ENCODE assay signal across 9 mouse cellular contexts in the genomic region with DNA sequence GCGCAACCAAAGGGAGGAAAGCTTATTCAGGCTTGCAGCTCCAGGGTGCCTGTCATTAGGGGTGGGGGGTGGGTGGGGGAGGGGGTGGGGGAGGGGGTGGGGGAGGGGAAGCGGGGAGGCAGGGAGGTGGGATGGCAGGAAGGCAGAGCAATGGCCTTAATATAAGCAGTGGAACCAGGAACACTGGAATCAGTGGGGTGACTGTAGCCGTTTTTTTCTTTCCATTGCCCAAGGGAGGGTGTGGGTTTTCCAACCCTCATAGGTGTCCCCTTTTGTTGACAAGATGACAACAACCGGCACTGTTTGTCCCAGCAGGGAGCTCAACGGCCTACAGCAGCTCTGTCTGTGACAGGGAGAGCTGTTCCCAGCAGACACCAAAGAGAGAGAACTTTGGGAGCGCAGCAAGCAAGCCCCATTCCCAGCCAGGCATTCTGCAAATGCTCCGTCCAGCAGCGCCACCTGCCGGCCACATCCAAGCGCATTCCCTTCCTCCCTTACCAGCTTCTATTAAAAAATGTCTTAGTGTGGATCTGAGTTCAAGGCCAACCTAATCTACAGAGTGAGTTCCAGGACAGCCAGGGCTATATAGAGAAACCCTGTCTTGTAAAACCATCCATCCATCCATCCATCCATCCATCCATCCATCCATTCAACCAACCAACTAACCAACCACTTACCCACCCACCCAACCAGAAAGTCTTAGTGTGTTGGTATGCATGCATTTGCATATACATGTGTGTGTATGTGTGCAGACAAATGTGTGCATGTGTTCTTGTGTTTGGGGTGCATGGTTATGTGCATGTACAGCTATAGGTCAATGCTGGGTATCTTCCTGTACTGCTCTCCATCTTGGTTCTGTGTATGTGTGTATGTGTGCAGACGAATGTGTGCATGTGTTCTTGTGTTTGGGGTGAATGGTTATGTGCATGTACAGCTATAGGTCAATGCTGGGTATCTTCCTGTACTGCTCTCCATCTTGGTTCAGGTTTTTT. TPM values are rescaled to one million over a fixed set of nuclear protein-coding genes. Genes with fewer than 3 reads are reported as not detected.
DNase-seq lines count a peak whose midpoint lies in the region; ATAC-seq and TF ChIP-seq lines count a peak whose summit lies in the region.
"Had no signal": no experiment of that assay in that cellular context is flagged by ENCODE, and none has a peak within 500 bp of the region (broad histone marks: within the 10 kb centered on the region; RNA-seq: fewer than 3 reads in every experiment).

No protein-coding gene starts in this region.

- no peak for TF ChIP-seq EP300 in liver, postnatal 0 days (IDR thresholded peaks at IDR 0.05; ENCODE audit: low read depth)

- no peak overlapping the region for H3K27ac ChIP-seq in forebrain, embryonic 13.5 days
- no peak overlapping the region for H3K27ac ChIP-seq in liver, postnatal 0 days (ENCODE audit: low read depth)
- no peak overlapping the region for H3K27ac ChIP-seq in neural tube, embryonic 15.5 days (replicated peaks)
- H3K27ac ChIP-seq: liver, embryonic 15.5 days had no signal

- H3K9me3 ChIP-seq in E14TG2a.4 (ENCODE audit: low read length): peaks cover 3% of the 10 kb centered on the region; the same call in 1 of the 2 replicates
- H3K9me3 ChIP-seq in forebrain, embryonic 13.5 days (replicated peaks): no peaks in the 10 kb centered on the region
- H3K9me3 ChIP-seq in liver, postnatal 0 days (ENCODE audit: low read length): no peaks in the 10 kb centered on the region
- H3K9me3 ChIP-seq in neural tube, embryonic 15.5 days (replicated peaks): no peaks in the 10 kb centered on the region
- H3K9me3 ChIP-seq: liver, embryonic 15.5 days had no signal

- intact Hi-C loops in heart, postnatal 10 days (cut with DNase I): loop anchor here (1.0 to 2.0 kb wide), 4 partner anchors 70 to 358 kb away; a partner anchor contains a TSS

- TF ChIP-seq CTCF in E14TG2a.4 (conservative IDR thresholded peaks at IDR 0.05; ENCODE audit: low read length): peak; percentile 68
- TF ChIP-seq CTCF in liver, postnatal 0 days (IDR thresholded peaks at IDR 0.05; ENCODE audit: low read depth): peak; percentile 93

- H3K4me1 ChIP-seq in E14TG2a.4 (replicated peaks; ENCODE audit: low read depth, low read length): peaks cover 36% of the 10 kb centered on the region
- no peaks in the 10 kb centered on the region for H3K4me1 ChIP-seq in forebrain, embryonic 13.5 days
- no peaks in the 10 kb centered on the region for H3K4me1 ChIP-seq in liver, postnatal 0 days (ENCODE audit: insufficient read depth)
- H3K4me1 ChIP-seq in neural tube, embryonic 15.5 days: peaks cover 2% of the 10 kb centered on the region; the same call in 1 of the 2 replicates

- DNase-seq in c-Kit-positive CD71-positive TER-119-positive erythroid progenitor cells, embryonic 14.5 days (ENCODE audit: low spot score): peak; percentile 67
- peak; percentile 87 to 95 for DNase-seq in heart, postnatal 10 days
- DNase-seq in kidney, postnatal 4 days: peak; percentile 95 to 97
- DNase-seq in liver, postnatal 0 days: peak; percentile 90
- peak; percentile 96 for DNase-seq in testis, postnatal 10 days (ENCODE audit: low spot score)

- H3K36me3 ChIP-seq in E14TG2a.4 (ENCODE audit: insufficient read depth, low read length): no peaks in the 10 kb centered on the region
- H3K36me3 ChIP-seq in forebrain, embryonic 13.5 days (ENCODE audit: poor library complexity, severe bottlenecking): no peaks in the 10 kb centered on the region
- H3K36me3 ChIP-seq in liver, postnatal 0 days (replicated peaks; ENCODE audit: insufficient read depth, low read length): no peaks in the 10 kb centered on the region
- no peaks in the 10 kb centered on the region for H3K36me3 ChIP-seq in neural tube, embryonic 15.5 days
- H3K36me3 ChIP-seq: liver, embryonic 15.5 days had no signal

- H3K9ac ChIP-seq in forebrain, embryonic 13.5 days: no peak overlapping the region
- no peak overlapping the region for H3K9ac ChIP-seq in liver, postnatal 0 days (replicated peaks)
- no peak overlapping the region for H3K9ac ChIP-seq in neural tube, embryonic 15.5 days (replicated peaks)
- H3K9ac ChIP-seq: liver, embryonic 15.5 days had no signal

- 9% methylated on average over 11 of the region's 11 CpGs for WGBS in forebrain, embryonic 13.5 days
- WGBS in liver, postnatal 0 days (ENCODE audit: insufficient replicate concordance): 18% methylated on average over 10 of the region's 11 CpGs
- 11% methylated on average over 11 of the region's 11 CpGs for WGBS in neural tube, embryonic 15.5 days

- peaks cover 9% of the 10 kb centered on the region; the same call in 1 of the 2 replicates for H3K27me3 ChIP-seq in E14TG2a.4 (ENCODE audit: insufficient read depth, low read length)
- H3K27me3 ChIP-seq in forebrain, embryonic 13.5 days: no peaks in the 10 kb centered on the region
- no peaks in the 10 kb centered on the region for H3K27me3 ChIP-seq in liver, postnatal 0 days (ENCODE audit: insufficient read depth, low read length)
- H3K27me3 ChIP-seq in neural tube, embryonic 15.5 days (replicated peaks): no peaks in the 10 kb centered on the region
- H3K27me3 ChIP-seq: liver, embryonic 15.5 days had no signal

- peak overlapping the region; percentile 34 for H3K4me2 ChIP-seq in forebrain, embryonic 13.5 days
- H3K4me2 ChIP-seq in liver, postnatal 0 days (ENCODE audit: low read depth, low read length): no peak overlapping the region
- H3K4me2 ChIP-seq in neural tube, embryonic 15.5 days: no peak overlapping the region
- H3K4me2 ChIP-seq: liver, embryonic 15.5 days had no signal

- peak; percentile 89 for ATAC-seq in forebrain, embryonic 13.5 days
- ATAC-seq in liver, postnatal 0 days: peak; percentile 65
- ATAC-seq in neural tube, embryonic 15.5 days (ENCODE audit: low FRiP score): peak; percentile 85

- H3K4me3 ChIP-seq in E14TG2a.4 (replicated peaks; ENCODE audit: low read length): no peak overlapping the region
- H3K4me3 ChIP-seq in forebrain, embryonic 13.5 days: no peak overlapping the region
- no peak overlapping the region for H3K4me3 ChIP-seq in liver, postnatal 0 days (ENCODE audit: low read depth, low read length)
- H3K4me3 ChIP-seq in neural tube, embryonic 15.5 days (replicated peaks): no peak overlapping the region
- H3K4me3 ChIP-seq: liver, embryonic 15.5 days had no signal

RNA-seq across cellular contexts. Expression of a gene that starts 17.5 kb away (rescaled TPM):
- not detected in 2 replicates for polyA plus RNA-seq in forebrain, embryonic 13.5 days (2015; fragmentation: Nextera tagmentation; extraction: Ambion mirVana)
- not detected for total RNA-seq in heart, postnatal 10 days (2021)
- not detected in 2 replicates for polyA plus RNA-seq in liver, postnatal 0 days (2015; fragmentation: Nextera tagmentation; extraction: Ambion mirVana)
- polyA plus RNA-seq in neural tube, embryonic 15.5 days (2015; fragmentation: Nextera tagmentation; extraction: Ambion mirVana): 1.7 and 1.8 TPM in 2 replicates
- polyA plus RNA-seq: liver, embryonic 15.5 days had no signal

RNA-seq across cellular contexts. Expression of a gene that starts 26.9 kb away (rescaled TPM):
- polyA plus RNA-seq in forebrain, embryonic 13.5 days (2015; fragmentation: Nextera tagmentation; extraction: Ambion mirVana): not detected in 2 replicates
- not detected for total RNA-seq in heart, postnatal 10 days (2021)
- polyA plus RNA-seq in liver, postnatal 0 days (2015; fragmentation: Nextera tagmentation; extraction: Ambion mirVana): 1.7 and 1.9 TPM in 2 replicates
- polyA plus RNA-seq in neural tube, embryonic 15.5 days (2015; fragmentation: Nextera tagmentation; extraction: Ambion mirVana): 0.37 TPM in 1 of 2 replicates, not detected in the other
